ENCODE assay signal across 15 mouse cellular contexts in genomic region chr17:5078576-5078975, GRCm38 (mm10).
DNase-seq lines count a peak whose midpoint lies in the region; ATAC-seq lines count a peak whose summit lies in the region.
"Had no signal": no experiment of that assay in that cellular context is flagged by ENCODE, and none has a peak within 500 bp of the region (broad histone marks: within the 10 kb centered on the region; RNA-seq: fewer than 3 reads in every experiment).

No protein-coding gene starts in this region.

- 72% methylated on average over 5 of the region's 5 CpGs for WGBS in hindbrain, embryonic 12.5 days
- 64% methylated on average over 5 of the region's 5 CpGs for WGBS in hindbrain, embryonic 16.5 days
- 33% methylated on average over 5 of the region's 5 CpGs for WGBS in midbrain, embryonic 14.5 days

- H3K4me1 ChIP-seq in hindbrain, embryonic 12.5 days = peaks cover 64% of the 10 kb centered on the region
- H3K4me1 ChIP-seq in hindbrain, embryonic 16.5 days (ENCODE audit: control insufficient read depth, insufficient read depth, low read depth, low read length) = peaks cover 30% of the 10 kb centered on the region
- H3K4me1 ChIP-seq in midbrain, embryonic 14.5 days (ENCODE audit: control insufficient read depth, insufficient read depth, low read length) = peaks cover 37% of the 10 kb centered on the region

- ATAC-seq in hindbrain, embryonic 12.5 days (ENCODE audit: low FRiP score) = no peak
- ATAC-seq in hindbrain, embryonic 16.5 days = no peak
- ATAC-seq in midbrain, embryonic 14.5 days (ENCODE audit: low FRiP score, low TSS enrichment) = no peak
- ATAC-seq: Patski had no signal

- no peaks in the 10 kb centered on the region for H3K9me3 ChIP-seq in hindbrain, embryonic 12.5 days (replicated peaks)
- no peaks in the 10 kb centered on the region for H3K9me3 ChIP-seq in hindbrain, embryonic 16.5 days (ENCODE audit: control insufficient read depth, low read length)
- no peaks in the 10 kb centered on the region for H3K9me3 ChIP-seq in midbrain, embryonic 14.5 days (ENCODE audit: control insufficient read depth, low read length)
- H3K9me3 ChIP-seq: embryonic facial prominence, embryonic 12.5 days; heart, embryonic 12.5 days; kidney, embryonic 15.5 days; neural tube, embryonic 15.5 days had no signal

- H3K9ac ChIP-seq in hindbrain, embryonic 12.5 days = no peak overlapping the region
- H3K9ac ChIP-seq in hindbrain, embryonic 16.5 days (ENCODE audit: low read depth, low read length) = no peak overlapping the region
- H3K9ac ChIP-seq in midbrain, embryonic 14.5 days (replicated peaks; ENCODE audit: low read length) = no peak overlapping the region
- H3K9ac ChIP-seq: embryonic facial prominence, embryonic 12.5 days; heart, embryonic 12.5 days; kidney, embryonic 15.5 days; lung, embryonic 14.5 days; neural tube, embryonic 15.5 days had no signal

- no peaks in the 10 kb centered on the region for H3K36me3 ChIP-seq in hindbrain, embryonic 12.5 days
- H3K36me3 ChIP-seq in hindbrain, embryonic 16.5 days (ENCODE audit: control insufficient read depth, insufficient read depth, low read length) = no peaks in the 10 kb centered on the region
- H3K36me3 ChIP-seq in midbrain, embryonic 14.5 days (ENCODE audit: control insufficient read depth, insufficient read depth, low read length) = no peaks in the 10 kb centered on the region
- H3K36me3 ChIP-seq: embryonic facial prominence, embryonic 12.5 days; heart, embryonic 12.5 days; kidney, embryonic 15.5 days; neural tube, embryonic 15.5 days had no signal

- H3K4me3 ChIP-seq in hindbrain, embryonic 12.5 days = no peak overlapping the region
- H3K4me3 ChIP-seq in hindbrain, embryonic 16.5 days (ENCODE audit: low read length) = no peak overlapping the region
- H3K4me3 ChIP-seq in midbrain, embryonic 14.5 days (replicated peaks; ENCODE audit: low read depth, low read length) = no peak overlapping the region
- H3K4me3 ChIP-seq: embryonic facial prominence, embryonic 12.5 days; heart, embryonic 12.5 days; kidney, embryonic 15.5 days; neural tube, embryonic 15.5 days had no signal

- H3K27me3 ChIP-seq in hindbrain, embryonic 12.5 days = no peaks in the 10 kb centered on the region
- H3K27me3 ChIP-seq in hindbrain, embryonic 16.5 days (replicated peaks; ENCODE audit: control insufficient read depth, insufficient read depth, low read length) = no peaks in the 10 kb centered on the region
- H3K27me3 ChIP-seq in midbrain, embryonic 14.5 days (ENCODE audit: control insufficient read depth, insufficient read depth, low read length) = no peaks in the 10 kb centered on the region
- H3K27me3 ChIP-seq: embryonic facial prominence, embryonic 12.5 days; kidney, embryonic 15.5 days; neural tube, embryonic 15.5 days; Patski had no signal

- peak; percentile 6 for DNase-seq in 3T3-L1 (ENCODE audit: low read depth, low spot score)
- DNase-seq in adrenal gland, postnatal 25 days = peak; percentile 45
- DNase-seq in midbrain, embryonic 14.5 days = no peak
- DNase-seq in left cerebral cortex, adult 9 months (ENCODE audit: low spot score in 2 of 2) = no peak
- DNase-seq in cerebellum, adult 9-10 months = no peak
- DNase-seq: cerebellum, postnatal 10 days; lung, embryonic 14.5 days; thymus, postnatal 25 days had no signal

- H3K4me2 ChIP-seq in hindbrain, embryonic 12.5 days (replicated peaks) = no peak overlapping the region
- no peak overlapping the region for H3K4me2 ChIP-seq in hindbrain, embryonic 16.5 days (ENCODE audit: low read length)
- no peak overlapping the region for H3K4me2 ChIP-seq in midbrain, embryonic 14.5 days (ENCODE audit: low read length)
- H3K4me2 ChIP-seq: embryonic facial prominence, embryonic 12.5 days; heart, embryonic 12.5 days; kidney, embryonic 15.5 days; lung, embryonic 14.5 days; neural tube, embryonic 15.5 days had no signal

- H3K27ac ChIP-seq in hindbrain, embryonic 12.5 days = peak overlapping the region; percentile 1; the same call in 1 of the 2 replicates
- no peak overlapping the region for H3K27ac ChIP-seq in hindbrain, embryonic 16.5 days (ENCODE audit: low read depth, low read length)
- 0 out of 2 replicates have a peak overlapping the region, but pooled peaks have one; percentile 57 for H3K27ac ChIP-seq in midbrain, embryonic 14.5 days (replicated peaks; ENCODE audit: low read depth, low read length)
- H3K27ac ChIP-seq: embryonic facial prominence, embryonic 12.5 days; kidney, embryonic 15.5 days; neural tube, embryonic 15.5 days had no signal

Comparison
In these comparisons a context has a peak if more than half of its experiments do, and no peak if none do; other contexts are left out.
1. DNase-seq: peak in 3T3-L1 (single experiment) and adrenal gland, postnatal 25 days (single experiment); none in midbrain, embryonic 14.5 days (single experiment), left cerebral cortex, adult 9 months (0 of 2) and cerebellum, adult 9-10 months (single experiment).